Mouse (Mus musculus) bone marrow macrophage, adult 2 months (primary cell): ENCODE results near the gene Ssh3.

Experiments
- CTCF ChIP-seq: IDR thresholded peaks from 2 replicates; pipeline ENCODE4 v1.5.1; 2012; ENCODE audit warnings: low read depth, mild to moderate bottlenecking, low read length, moderate library complexity
- POLR2A ChIP-seq: IDR thresholded peaks from 2 replicates; pipeline ENCODE4 v1.6.1; 2012; ENCODE audit warnings: mild to moderate bottlenecking, low read depth, low read length, borderline replicate concordance

GRCm38 (mm10) chr19:4234548-4234947 lies 34.4 kb downstream of the Ssh3 start:
- TF ChIP-seq CTCF (no peak), POLR2A (no peak)
